Mouse (Mus musculus) heart, adult 11 months (tissue): ENCODE measurements around the gene Iscu.
A peak's percentile ranks its signal among the peaks of the same experiment; 100 is the strongest.
"Not testable (repeated sequence)": the region's sequence is repeated elsewhere in the genome, so short reads cannot be mapped to it uniquely, and the experiment has no call there.

Source experiments
- DNase-seq: peaks from one replicate; pipeline ENCODE4 v3.0.0; 2022

The Iscu gene

DNA sequence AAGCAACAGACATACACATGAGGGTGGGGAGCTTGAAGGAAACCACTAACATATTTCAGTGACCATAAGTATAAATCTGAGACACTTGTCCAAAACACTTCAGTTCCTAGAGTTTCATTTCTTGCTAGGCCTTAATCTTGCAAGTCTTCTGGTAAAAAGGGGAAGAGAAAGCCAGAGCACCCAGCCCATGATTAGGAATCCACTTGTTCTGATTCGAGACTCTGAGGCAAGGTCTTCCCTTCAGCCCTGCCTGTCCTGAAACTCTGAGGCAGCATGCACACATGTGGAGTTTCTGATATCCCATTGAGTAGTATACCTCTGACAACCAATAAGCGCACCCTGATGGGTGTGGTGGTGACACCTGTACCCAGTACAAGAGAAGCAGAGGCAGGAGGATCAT is 11.0 kb upstream of the Iscu start:
- DNase-seq, result no peak

DNA sequence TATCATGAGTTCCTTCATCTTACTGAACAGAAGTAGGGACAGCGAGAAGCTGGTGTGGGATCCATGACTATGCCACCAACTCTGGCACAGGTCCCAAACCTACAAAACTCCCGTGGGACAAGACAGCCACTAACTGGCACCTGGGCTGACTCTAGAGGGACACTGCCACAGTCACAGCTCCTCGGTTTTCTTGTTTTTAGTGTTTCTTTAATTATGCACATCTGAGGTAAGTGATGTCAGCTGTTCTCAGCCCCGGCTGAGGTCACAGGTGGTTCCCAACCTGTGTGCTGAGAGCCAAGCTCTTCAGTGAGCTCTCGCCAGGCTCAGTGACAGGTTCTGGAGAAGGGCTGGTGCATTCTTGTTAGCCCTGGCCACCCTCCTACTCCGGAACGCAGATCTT is 8.1 kb upstream of the Iscu start:
- no peak for DNase-seq

DNA sequence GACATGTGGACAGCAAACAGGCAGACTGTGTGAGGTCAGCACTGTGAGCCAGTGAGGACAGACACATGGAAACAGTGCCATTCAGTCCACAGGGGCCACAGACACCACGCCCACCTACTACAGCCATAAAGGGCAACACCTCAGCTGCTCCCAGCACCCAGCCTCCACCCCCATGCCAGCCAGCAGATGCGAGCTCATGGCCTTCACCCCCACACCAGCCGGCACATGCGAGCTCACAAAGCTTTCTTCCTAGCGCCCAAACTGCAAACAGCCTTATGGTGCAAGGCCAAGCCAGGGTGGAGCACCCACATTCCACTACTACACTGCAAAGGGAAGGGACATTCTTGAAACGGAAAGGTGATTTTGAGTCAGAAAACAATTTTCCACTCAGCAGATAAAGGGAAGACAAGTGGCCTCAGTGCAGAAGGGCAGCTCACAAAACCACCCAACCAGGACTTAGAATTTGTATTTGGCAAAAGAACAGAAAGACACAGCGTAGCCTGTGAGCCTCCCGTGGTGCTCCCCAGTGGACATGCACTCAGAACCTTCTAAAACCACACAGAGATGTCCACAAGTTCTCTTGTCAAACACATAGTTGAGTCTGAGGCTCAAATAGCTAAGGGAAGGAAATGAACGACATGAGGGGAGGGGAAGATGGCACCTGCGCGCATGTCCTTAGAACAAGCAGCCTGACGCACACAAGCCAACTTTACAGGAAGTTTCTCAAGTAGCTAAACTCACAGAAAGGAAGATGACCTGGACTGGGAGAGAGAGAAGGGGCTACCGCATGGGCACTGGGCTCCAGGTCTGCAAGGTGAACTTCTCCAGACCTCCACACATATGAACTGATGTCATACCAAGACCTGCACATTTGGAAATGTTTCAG is 6.7 kb upstream of the Iscu start:
- no peak for DNase-seq

DNA sequence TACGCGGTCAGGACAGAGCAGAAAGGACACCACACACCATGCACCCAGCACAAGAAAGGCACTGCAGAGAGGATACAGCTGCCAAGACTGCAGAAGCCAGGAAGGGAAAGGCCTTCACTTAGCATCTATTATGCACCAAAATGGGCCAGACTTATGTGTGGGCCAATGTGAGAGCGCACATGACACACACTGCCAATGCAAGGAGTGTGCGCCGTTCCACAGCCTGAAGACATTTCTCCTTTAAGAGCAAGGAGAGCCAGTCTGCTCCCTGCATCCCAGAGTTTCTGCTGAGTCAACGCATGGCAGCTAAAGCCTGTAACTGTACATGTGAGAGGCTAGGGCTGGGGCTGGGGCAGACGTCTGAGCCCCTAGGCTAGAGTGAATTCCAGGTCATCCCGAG is 3.7 kb upstream of the Iscu start:
- DNase-seq, result no peak

DNA sequence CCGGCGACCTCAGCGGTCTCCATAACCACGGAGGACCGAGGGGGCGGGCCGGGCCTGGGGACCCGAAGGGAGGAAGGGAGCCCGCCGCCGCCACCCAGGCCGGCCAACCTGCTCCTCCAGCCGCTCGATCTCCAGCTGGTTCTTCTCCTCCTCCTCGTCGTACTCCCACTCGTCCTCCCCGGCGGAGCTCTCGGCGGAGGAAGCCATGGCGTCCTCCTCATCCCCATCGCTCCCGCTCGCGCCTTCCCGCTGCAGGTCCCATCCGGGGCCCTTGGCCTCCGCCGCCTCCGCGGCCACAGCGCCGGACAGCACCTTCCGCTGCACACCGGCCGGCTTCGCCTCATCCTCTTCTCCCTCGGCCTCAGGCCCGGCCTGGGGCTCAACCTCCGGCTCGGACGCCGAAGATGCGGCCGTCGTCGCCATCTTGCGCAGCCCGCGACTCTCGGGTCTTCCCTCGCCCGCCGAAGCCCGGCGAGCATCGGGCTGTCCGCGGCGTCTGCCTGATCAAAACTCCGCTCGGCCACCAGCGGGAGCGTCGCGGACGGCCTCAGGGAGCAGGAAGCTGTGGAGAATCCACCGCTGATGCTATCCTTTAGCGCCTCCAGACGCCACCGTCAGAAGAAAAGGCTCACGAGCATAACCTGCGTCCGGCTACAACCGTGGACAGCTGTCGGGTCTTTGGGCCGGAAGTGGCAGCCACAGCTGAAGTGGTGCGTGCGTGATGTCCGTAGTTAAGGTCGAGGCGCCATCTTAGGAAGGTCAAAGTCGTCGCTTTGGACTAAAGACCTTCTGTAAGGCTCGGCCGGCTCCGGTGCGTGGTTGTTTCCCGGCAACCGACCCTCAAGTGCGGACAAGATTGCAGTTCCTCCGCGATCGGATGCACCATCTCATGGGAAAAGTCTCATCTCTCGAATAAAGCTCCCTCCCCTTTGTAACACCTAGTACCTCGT is 1.1 kb upstream of the Iscu start:
- peak; percentile 98 for DNase-seq

DNA sequence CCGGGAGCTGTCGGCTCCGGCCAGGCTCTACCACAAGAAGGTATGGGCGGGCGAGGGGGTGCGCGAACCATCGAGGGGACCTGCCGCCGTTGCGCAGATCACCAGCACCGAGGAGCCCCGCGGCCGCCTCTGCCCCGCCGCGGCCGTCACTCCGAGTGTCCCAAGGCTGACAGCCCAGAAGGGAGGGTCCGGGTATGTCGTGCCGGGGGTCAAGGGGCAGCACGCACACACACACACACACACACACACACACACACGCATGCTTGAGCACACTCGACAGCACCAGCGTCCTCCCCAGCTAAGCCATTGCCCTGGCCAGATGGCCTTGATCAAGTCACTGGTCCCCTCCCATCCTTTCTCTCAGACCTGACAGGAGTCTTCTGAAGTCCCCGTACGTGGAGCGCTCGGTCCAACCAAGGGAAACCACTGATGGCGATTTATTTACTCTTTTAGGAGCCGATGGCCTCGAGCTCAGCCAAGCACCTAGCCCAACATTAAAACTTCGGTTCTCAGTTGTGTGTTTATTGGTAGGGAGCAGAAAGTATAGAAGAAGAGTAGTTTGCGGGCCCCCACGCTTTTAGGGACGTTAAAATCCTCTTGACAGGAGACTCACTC is 464 bp downstream of the Iscu start:
- DNase-seq, result no peak

DNA sequence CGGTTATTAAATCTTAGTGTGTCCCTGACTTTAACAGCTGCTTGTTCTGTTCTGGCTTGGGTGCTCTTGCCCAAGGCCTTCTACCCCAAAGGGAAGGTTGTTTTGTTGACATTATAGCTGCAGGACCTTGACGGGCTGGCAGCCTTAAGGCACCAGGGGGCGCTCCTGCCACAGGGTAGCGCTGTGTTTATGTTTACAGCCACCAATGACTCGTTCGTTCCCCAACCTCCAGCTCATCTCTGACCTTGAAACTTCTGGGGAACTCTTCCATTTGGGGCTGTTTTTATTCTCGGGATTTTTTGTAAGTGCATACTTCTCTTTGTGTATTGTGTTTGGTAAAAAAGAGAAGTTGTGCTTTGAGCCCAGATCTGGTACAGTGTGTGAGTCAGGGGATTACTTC is 1.1 kb downstream of the Iscu start:
- peak; percentile 97 for DNase-seq

DNA sequence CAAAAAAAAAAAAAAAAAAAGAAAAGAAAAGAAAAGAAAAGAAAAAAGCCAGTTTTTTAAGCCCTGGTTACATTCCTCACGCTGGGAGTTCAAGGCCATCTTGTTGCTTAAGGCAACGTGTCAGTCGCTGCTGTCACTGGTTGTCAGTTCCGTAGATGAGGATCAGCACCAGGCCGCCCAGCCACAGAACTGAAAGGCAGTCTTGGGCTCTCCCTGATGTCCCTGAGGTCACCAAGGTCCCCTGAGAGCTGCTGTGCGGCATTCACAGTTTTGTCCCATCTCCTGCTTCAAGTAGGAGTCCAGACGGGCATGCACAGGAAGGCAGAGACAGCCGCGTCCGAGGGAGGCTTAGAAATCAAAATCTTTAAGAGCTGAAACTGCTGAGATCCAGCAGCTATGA is 3.0 kb downstream of the Iscu start:
- no peak for DNase-seq

DNA sequence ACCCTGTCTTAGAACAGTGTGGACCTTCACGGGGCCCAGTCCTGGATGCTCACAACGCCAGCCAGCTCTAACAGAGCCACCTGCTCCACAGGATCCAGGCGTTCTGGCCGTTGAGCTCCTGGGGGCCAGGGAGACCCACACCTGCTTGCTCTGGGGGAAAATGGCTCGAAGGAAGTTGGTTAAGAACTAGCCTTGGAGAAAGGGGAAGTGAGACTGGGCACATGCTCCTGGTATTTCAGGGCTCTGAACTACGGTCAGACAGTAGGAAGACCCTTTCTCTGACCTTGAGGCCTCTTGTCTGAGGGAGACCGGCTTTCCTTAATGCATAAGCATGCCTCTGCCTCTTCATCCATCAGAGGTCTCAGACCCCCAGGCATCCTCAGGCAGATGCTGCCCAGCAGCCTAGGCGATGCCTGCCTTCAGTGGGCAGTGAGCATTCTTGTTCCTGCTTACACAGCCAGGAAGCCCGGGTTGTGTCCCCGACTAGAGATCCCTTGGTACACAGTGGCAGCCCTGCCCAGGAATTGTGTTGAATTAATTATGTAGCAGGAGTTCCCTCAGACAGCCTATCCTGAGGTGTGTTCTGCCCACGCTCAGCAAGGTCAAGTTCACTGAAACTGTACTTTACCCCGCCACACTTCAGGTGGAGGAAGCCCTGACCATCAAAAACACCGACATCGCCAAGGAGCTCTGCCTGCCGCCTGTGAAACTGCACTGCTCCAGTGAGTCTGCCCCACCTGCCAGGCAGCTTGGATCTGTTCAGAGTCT is 3.8 kb downstream of the Iscu start:
- DNase-seq, result peak; percentile 95

DNA sequence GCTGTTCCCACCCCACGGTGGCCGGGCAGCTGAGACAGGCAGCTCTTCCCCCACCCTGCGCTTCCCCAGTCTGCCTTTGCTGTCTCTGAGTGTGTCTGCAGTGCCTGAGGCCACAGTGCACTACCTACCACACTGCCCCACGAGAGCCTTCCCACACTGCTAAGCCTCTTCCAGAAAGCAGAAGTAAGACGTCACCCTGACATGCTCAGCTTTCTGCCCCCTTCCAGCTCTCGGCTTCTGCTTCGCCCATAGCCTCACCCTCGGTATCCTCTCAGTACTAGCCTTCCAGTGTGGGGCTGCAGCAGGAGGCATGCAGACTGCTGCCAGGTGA is 4.3 kb downstream of the Iscu start:
- peak; percentile 97 for DNase-seq

DNA sequence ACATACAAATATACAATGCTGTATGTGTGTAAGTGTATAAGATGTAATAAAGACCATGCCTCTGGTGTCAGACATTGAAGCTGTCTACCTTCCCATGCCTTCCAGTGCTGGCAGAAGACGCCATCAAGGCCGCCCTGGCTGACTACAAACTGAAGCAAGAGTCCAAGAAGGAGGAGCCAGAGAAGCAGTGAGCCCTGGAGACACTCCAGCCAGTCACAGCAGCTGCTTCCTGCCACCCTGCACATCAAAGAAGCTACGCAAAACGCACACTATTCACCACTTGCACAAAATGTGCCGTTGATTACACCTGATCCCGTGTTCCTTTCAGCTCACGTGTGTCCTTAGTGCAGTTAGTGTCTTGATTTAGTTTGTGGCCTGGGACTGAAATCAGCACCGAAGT is 5.2 kb downstream of the Iscu start:
- DNase-seq, result not testable (repeated sequence)

DNA sequence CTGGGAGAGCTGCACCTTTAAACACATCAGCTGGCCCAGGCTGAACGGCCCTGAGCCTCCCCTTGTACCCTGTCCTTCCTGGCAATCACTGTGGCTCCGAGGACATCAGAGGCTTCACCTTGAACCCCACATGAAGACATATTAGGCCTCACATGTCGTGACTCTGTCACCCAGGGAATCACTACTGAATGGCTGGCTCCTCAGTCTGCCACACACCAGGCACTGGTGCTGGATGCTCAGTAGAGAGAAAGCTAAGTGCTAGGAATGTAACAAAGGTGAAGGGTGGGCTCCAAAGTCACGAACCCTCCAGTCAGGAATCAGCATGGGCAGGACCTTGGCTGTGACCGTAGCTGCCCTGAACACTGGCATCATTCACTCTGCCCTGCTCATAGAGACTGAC is 7.0 kb downstream of the Iscu start:
- DNase-seq, result no peak

DNA sequence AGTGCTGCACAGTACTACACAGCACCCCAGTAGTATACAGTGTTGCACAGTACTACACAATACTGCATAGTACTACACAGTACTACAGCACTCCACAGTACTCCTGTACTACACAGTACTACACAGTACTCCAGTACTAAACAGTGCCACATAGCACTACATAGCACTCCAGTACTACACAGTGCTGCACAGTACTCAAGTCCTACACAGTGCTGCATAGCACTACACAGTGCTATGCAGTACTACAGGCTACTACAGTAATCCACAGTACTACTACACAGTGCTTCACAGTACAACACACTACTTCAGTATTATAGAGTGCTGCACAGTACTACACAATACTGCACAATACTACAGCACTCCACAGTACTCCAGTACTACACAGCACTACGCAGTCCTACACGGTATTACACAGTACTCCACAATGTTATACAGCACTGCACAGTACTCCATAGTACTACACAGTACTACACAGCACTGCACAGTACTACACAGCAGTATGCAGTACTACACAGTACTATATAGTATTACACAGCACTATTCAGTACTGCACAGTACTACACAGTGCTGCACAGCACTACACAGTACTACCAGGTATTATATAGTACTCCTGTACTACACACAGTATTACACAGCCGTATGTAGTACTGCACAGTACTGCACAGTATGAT is 7.7 kb downstream of the Iscu start:
- no peak for DNase-seq

DNA sequence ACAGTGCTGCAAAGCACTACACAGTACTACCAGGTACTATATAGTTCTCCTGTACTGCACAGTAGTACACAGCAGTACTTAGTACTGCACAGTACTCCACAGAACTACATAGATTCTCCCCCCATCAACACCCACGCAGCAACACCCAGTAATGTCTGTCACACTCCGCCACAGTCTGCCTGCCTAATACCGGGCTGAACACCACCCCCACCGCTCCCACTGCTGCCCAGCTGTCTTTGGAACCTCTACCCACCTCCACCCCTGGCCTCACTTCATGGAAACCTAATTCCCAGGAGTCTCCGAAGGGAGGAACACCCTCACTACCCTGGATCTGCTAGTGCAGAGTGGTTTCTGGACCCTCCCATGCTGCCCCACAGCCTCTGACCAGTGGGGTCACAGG is 8.2 kb downstream of the Iscu start:
- no peak for DNase-seq

DNA sequence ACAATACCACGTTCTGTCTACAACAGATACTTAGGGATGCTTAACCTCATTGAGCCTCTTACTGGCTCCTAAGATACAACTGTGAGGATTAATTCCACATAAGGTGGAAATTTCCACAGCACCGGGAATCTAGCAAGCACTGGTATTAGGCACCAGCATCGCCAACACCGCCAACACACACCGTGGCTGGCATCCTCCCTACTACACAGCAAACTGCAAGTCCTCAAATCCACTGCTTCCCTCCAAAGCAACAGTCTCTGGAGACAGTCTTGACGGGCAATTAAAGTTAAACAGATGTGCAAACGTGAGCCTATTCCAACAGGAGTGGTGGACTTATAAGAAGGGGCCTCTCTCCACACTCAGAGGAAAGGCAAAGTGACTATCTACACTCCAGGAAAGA is 8.7 kb downstream of the Iscu start:
- no peak for DNase-seq

DNA sequence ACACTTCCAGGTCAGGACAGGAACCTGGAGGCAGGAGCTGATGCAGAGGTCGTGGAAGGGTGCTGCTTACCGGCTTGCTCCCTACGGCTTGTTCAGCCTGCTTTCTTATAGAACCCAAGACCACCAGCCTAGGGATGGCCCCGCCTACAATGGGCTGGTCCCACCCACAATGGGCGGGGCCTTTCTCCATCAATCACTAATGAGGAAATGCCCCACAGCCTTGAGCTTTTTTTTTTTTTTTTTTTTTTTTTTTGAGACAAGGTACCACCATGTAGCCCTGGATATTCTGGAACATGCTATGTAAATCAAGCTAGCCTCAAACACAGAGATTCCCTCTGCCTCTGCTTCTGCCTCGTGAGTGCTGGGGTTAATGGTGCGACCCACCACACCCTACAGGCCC is 9.3 kb downstream of the Iscu start:
- DNase-seq, result no peak

DNA sequence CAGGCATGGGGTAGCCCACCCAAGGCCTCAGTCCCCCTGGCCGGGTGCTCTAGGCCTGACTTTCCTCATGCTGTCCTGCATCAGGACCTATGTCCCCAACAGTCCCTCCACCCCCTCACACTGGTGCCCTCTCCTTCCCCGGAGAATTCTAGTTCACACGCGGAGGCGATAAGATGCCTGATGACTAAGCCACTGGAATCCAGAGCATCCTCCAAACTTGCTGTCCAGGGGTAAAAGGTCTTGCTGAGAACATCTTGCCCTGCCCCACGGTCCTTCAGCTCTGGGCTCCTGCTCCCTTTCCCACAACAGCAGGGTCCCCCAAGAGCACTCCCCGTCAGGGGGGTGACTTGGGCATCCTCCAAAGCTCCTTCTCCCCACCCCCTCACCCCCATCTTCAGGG is 10.1 kb downstream of the Iscu start:
- peak; percentile 94 for DNase-seq

DNA sequence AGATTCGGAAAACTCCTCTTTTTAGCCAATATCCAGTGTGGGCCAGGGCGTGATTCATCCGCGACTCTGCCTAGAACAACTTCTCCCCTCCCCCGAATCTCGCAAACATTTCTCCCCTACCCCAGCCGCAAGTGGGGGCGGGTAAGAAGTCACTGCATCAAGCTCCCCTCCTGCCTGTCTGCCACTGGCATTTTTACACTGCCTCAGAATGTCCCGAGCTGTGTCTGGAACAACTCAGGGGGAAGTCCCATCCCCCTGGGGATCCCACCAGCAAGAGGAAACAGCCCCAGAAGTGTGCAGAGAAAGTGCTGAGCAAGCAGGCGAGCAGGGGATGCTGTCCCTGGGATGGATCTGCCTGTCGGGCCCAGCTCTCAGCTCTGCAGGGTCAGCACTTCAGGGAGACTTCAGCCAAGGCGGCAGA is 11.0 kb downstream of the Iscu start:
- peak; percentile 98 for DNase-seq

DNA sequence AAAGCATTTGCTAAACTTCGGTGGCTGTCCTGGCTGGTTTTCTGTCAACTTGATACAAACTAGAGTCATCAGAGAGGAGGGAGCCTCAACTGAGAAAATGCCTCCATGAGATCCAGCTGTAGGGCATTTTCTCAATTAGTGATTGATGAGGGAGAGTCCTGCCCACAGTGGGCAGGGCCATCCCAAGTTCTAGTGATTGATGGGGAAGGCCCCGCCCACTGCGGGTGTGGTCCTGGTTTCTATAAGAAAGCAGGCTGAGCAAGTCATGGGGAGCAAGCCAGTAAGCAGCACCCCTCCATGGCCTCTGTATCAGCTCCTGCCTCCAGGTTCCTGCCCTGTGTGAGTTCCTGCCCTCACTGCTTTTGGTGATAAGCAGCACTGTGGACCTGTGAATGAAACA is 11.6 kb downstream of the Iscu start:
- peak; percentile 92 for DNase-seq

DNA sequence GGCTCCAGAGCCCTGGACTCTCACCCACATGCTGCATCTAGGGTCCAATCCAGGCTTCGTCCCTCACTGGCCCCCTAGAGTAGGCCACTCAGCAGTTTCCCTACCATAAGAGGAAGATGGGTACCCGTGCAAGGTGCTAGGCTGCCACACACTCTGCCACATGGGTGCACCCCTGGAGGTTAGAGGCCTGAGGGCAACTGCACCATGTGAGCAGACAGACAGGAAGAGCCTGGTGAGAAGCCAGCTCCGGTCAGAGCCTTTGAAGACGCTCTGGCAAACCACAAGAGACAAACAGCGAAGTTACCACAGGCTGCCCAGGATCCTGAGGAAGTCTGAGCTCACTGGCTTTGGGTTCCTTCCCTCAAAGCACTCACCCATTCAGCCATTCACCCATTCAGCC is 14.4 kb downstream of the Iscu start:
- DNase-seq, result no peak

DNA sequence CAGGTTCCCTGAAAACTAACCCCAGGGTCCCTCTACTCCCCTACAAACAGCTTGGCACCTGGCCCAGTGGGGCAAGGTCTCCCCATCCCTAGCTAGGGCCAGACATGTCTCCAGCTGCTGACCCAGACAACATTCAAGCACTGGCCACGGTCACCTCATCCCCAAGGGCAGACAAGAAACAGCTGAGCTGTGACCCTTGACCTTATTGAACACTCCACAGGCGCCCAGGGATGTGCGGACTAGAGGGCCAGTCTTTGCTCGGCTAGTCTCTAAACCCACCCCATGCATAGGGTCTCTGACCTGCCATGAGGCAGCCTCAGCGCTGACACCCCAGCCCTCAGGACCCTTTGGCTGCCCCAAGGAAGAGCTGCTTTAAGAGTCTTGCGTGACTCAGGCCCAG is 16.1 kb downstream of the Iscu start:
- no peak for DNase-seq

DNA sequence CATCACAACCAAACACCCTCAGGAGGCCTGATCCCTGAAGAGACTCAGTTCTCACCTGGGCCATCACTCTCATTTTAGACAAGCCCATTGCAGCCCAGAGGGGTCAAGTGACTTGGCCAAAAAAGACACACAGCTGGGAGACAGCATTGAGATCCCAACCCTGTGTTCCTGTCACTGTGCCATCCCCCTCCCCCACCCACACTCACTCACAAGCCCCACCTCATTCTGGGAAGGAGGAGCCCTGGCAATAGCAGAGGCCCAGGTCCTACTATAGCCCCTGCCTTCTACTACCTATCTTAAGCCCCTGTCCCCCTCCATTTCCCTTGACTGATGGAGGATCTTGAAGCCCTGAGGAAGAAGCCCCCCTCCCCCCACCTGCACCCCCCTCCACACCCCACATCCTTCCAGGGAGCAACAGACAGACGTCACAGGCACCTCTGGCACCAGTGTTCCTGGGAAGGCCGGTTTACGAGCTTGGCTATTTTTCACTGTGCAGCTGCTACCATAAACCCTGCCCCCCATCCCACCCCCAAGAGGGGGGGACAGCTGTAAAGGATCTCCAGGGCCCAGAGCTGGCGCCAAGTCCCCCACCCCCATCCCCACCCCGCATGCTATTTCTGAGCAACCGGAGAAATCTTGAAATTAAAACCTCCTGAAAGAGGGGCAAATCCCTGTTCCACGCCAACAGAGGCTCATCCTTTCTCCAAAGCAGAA is 16.7 kb downstream of the Iscu start:
- DNase-seq, result no peak
